ENCODE assay signal across 17 mouse cellular contexts in the genomic region with DNA sequence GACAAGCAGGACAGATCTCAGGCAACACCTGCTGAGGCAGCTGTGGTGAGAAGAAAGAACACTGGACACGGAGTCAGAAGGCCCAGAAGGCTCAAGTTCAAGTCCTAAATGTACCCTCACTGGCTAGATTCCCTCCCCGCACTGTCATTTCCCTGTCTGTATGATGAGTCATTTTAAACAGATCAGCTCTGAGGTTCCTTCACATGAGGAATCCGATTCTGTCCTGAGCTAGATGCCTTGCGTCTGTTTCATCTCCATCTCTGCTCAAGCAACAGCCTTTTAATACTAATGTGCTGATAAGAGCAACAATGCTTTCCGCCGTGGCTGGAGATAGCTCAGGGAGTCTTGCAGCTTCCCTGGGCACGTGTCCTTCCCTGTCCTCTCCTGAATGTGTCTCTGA. TPM values are rescaled to one million over a fixed set of nuclear protein-coding genes. Genes with fewer than 3 reads are reported as not detected.
DNase-seq lines count a peak whose midpoint lies in the region; ATAC-seq lines count a peak whose summit lies in the region.
"Had no signal": no experiment of that assay in that cellular context is flagged by ENCODE, and none has a peak within 500 bp of the region (broad histone marks: within the 10 kb centered on the region; RNA-seq: fewer than 3 reads in every experiment).

No protein-coding gene starts in this region.

- H3K9me3 ChIP-seq in hindbrain, embryonic 13.5 days: no peaks in the 10 kb centered on the region
- H3K9me3 ChIP-seq in hindbrain, embryonic 14.5 days (ENCODE audit: control insufficient read depth, low read length): no peaks in the 10 kb centered on the region
- H3K9me3 ChIP-seq in hindbrain, embryonic 16.5 days (ENCODE audit: control insufficient read depth, low read length): no peaks in the 10 kb centered on the region
- H3K9me3 ChIP-seq: embryonic facial prominence, embryonic 13.5 days; heart, embryonic 12.5 days; limb, embryonic 13.5 days had no signal

- ATAC-seq in hindbrain, embryonic 13.5 days (ENCODE audit: low FRiP score): no peak
- ATAC-seq in hindbrain, embryonic 14.5 days (ENCODE audit: low FRiP score): no peak
- no peak for ATAC-seq in hindbrain, embryonic 16.5 days

- DNase-seq in cerebellum, postnatal 14 days: peak; percentile 26 to 30
- DNase-seq in cerebellum, adult 11-12 months: no peak
- DNase-seq in hindbrain, embryonic 14.5 days (ENCODE audit: low spot score): no peak
- DNase-seq in 416B (ENCODE audit: low read depth): peak; percentile 7
- DNase-seq in left cerebral cortex, adult 18-20 months (ENCODE audit: low spot score in 2 of 2): no peak
- no peak for DNase-seq in lung, postnatal 14 days
- DNase-seq: heart, postnatal 36 days; kidney, adult 11 months; kidney, postnatal 10 days; right cerebral cortex, adult 18-20 months had no signal

- 63% methylated on average over 7 of the region's 7 CpGs for WGBS in hindbrain, embryonic 13.5 days
- 74% methylated on average over 7 of the region's 7 CpGs for WGBS in hindbrain, embryonic 14.5 days
- WGBS in hindbrain, embryonic 16.5 days: 72% methylated on average over 7 of the region's 7 CpGs

- H3K27me3 ChIP-seq in hindbrain, embryonic 13.5 days: no peaks in the 10 kb centered on the region
- H3K27me3 ChIP-seq in hindbrain, embryonic 14.5 days (ENCODE audit: control insufficient read depth, insufficient read depth, low read length): no peaks in the 10 kb centered on the region
- no peaks in the 10 kb centered on the region for H3K27me3 ChIP-seq in hindbrain, embryonic 16.5 days (replicated peaks; ENCODE audit: control insufficient read depth, insufficient read depth, low read length)
- H3K27me3 ChIP-seq: embryonic facial prominence, embryonic 13.5 days had no signal

- H3K4me3 ChIP-seq in hindbrain, embryonic 13.5 days: no peak overlapping the region
- no peak overlapping the region for H3K4me3 ChIP-seq in hindbrain, embryonic 14.5 days (replicated peaks; ENCODE audit: low read length)
- H3K4me3 ChIP-seq in hindbrain, embryonic 16.5 days (ENCODE audit: low read length): no peak overlapping the region
- H3K4me3 ChIP-seq: embryonic facial prominence, embryonic 13.5 days; heart, embryonic 12.5 days; limb, embryonic 13.5 days had no signal

- H3K9ac ChIP-seq in hindbrain, embryonic 13.5 days: no peak overlapping the region
- H3K9ac ChIP-seq in hindbrain, embryonic 14.5 days: no peak overlapping the region
- no peak overlapping the region for H3K9ac ChIP-seq in hindbrain, embryonic 16.5 days (ENCODE audit: low read depth, low read length)
- H3K9ac ChIP-seq: embryonic facial prominence, embryonic 13.5 days; heart, embryonic 12.5 days; limb, embryonic 13.5 days; liver, embryonic 14.5 days had no signal

- H3K4me2 ChIP-seq in hindbrain, embryonic 13.5 days: no peak overlapping the region
- H3K4me2 ChIP-seq in hindbrain, embryonic 14.5 days (replicated peaks): no peak overlapping the region
- no peak overlapping the region for H3K4me2 ChIP-seq in hindbrain, embryonic 16.5 days (ENCODE audit: low read length)
- H3K4me2 ChIP-seq: embryonic facial prominence, embryonic 13.5 days; heart, embryonic 12.5 days; limb, embryonic 13.5 days had no signal

- peaks cover 73% of the 10 kb centered on the region for H3K4me1 ChIP-seq in hindbrain, embryonic 13.5 days (replicated peaks)
- H3K4me1 ChIP-seq in hindbrain, embryonic 14.5 days (replicated peaks; ENCODE audit: control insufficient read depth, insufficient read depth, low read length): peaks cover 28% of the 10 kb centered on the region
- peaks cover 12% of the 10 kb centered on the region for H3K4me1 ChIP-seq in hindbrain, embryonic 16.5 days (ENCODE audit: control insufficient read depth, insufficient read depth, low read depth, low read length)
- H3K4me1 ChIP-seq: limb, embryonic 13.5 days had no signal

- peak overlapping the region; percentile 45 for H3K27ac ChIP-seq in hindbrain, embryonic 13.5 days
- H3K27ac ChIP-seq in hindbrain, embryonic 14.5 days: no peak overlapping the region
- peak overlapping the region; percentile 61 for H3K27ac ChIP-seq in hindbrain, embryonic 16.5 days (ENCODE audit: low read depth, low read length)
- H3K27ac ChIP-seq: embryonic facial prominence, embryonic 13.5 days; limb, embryonic 13.5 days; liver, embryonic 14.5 days had no signal

- H3K36me3 ChIP-seq in hindbrain, embryonic 13.5 days: peaks cover 6% of the 10 kb centered on the region; the same call in 1 of the 2 replicates
- H3K36me3 ChIP-seq in hindbrain, embryonic 14.5 days (replicated peaks; ENCODE audit: control insufficient read depth, insufficient read depth): peaks cover 9% of the 10 kb centered on the region; the same call in 1 of the 2 replicates
- no peaks in the 10 kb centered on the region for H3K36me3 ChIP-seq in hindbrain, embryonic 16.5 days (ENCODE audit: control insufficient read depth, insufficient read depth, low read length)
- H3K36me3 ChIP-seq: embryonic facial prominence, embryonic 13.5 days; heart, embryonic 12.5 days; limb, embryonic 13.5 days had no signal

RNA-seq across cellular contexts. Expression of gene Cntn2, which starts 22.7 kb away (rescaled TPM):
- 57.6 and 67.5 TPM in 2 replicates for polyA plus RNA-seq in hindbrain, embryonic 13.5 days (2015; fragmentation: Nextera tagmentation; extraction: Ambion mirVana)
- polyA plus RNA-seq in hindbrain, embryonic 14.5 days (2014; fragmentation: Nextera tagmentation; extraction: Ambion mirVana): 26.1 and 28.1 TPM in 2 replicates
- polyA plus RNA-seq in hindbrain, embryonic 16.5 days (2015; fragmentation: Nextera tagmentation; extraction: Ambion mirVana): 24.3 and 31.0 TPM in 2 replicates
- 10 to 100 TPM; 65.8 to 86.7 TPM for total RNA-seq in left cerebral cortex, adult 18-20 months (2021)
- polyA plus RNA-seq: C2C12 had no signal

RNA-seq across cellular contexts. Expression of gene Tmem81, which starts 59.7 kb away (rescaled TPM):
- 0.97 and 1.0 TPM in 2 replicates for polyA plus RNA-seq in hindbrain, embryonic 13.5 days (2015; fragmentation: Nextera tagmentation; extraction: Ambion mirVana)
- 0.57 and 1.3 TPM in 2 replicates for polyA plus RNA-seq in hindbrain, embryonic 14.5 days (2014; fragmentation: Nextera tagmentation; extraction: Ambion mirVana)
- 0.56 and 0.95 TPM in 2 replicates for polyA plus RNA-seq in hindbrain, embryonic 16.5 days (2015; fragmentation: Nextera tagmentation; extraction: Ambion mirVana)
- 1 to 10 TPM; 4.7 to 4.8 TPM for total RNA-seq in left cerebral cortex, adult 18-20 months (2021)

Comparison
In these comparisons a context has a peak if more than half of its experiments do, and no peak if none do; other contexts are left out.
1. DNase-seq: peak in cerebellum, postnatal 14 days (2 of 2) and 416B (single experiment); none in cerebellum, adult 11-12 months (single experiment), hindbrain, embryonic 14.5 days (single experiment), left cerebral cortex, adult 18-20 months (0 of 2) and lung, postnatal 14 days (single experiment).